Mouse (Mus musculus) gastrocnemius, adult 18-20 months (tissue): ENCODE data around the gene Sec24a. TPM values are rescaled to one million over a fixed set of nuclear protein-coding genes. Genes with fewer than 3 reads are reported as not detected.
A peak's percentile ranks its signal among the peaks of the same experiment; 100 is the strongest.
"Not testable (repeated sequence)": the region's sequence is repeated elsewhere in the genome, so short reads cannot be mapped to it uniquely, and the experiment has no call there.

Source experiments
- DNase-seq: peaks from one replicate; pipeline ENCODE4 v3.0.0; 2021; ENCODE audit warnings: low spot score
- long read RNA-seq, 2 experiments: library from polyadenylated mRNA; stranded (forward); transcript quantifications; one replicate each; pipeline ENCODE4 v2.0.0; 2021
- total RNA-seq, 2 experiments: library from RNA; stranded (reverse); gene quantifications; 2 replicates each; pipeline ENCODE4 v1.2.3; 2021

The Sec24a gene
- 10 to 100 TPM; 32.4 to 42.5 TPM for total RNA-seq
- long read RNA-seq, experiment 1, full-length matches to known transcripts: 7 of 11 reads
- long read RNA-seq, experiment 1, partial matches to known transcripts: 1 of 11 reads
- long read RNA-seq, experiment 1, other reads (novel, unspliced or antisense): 3 of 11 reads
- long read RNA-seq, experiment 2, full-length matches to known transcripts: 6 of 13 reads
- long read RNA-seq, experiment 2, partial matches to known transcripts: 3 of 13 reads
- long read RNA-seq, experiment 2, other reads (novel, unspliced or antisense): 4 of 13 reads

DNA sequence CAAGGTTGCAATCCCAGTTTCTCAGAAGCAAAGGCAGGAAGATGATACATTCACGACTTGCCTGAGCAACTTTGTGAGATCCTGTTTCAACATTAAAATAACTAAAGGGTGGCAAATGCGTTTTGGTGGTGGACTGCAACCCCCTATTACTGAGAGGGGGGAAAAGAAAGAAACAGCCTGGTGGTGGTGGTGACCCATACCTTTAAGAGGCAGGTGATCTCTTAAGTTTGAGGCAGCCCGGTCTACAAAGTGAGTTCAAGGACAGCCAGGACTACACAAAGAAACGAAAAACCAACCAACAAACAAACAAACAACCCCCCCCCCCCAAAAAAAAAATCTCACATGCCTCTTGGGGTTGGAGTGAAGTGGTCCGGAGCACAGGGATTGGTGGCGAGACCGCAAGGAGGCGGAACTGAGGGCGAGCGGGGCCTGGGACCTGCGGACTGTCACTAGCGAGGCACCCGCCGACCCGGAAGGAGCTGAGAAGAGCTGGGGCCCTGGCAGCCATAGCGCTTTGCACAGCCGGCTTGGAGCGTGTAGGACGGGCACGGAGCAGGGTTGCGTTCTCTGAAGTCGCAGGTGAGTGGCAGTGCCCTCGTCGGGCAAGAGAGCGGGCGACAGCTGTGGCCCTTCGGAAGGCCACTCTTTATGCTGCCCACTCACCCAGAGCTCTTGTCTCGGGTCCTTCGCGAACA is at the start of gene Sec24a, which contains the start of gene Sar1b:
Sec24a (minus strand) TSS at position 422 of the 695 bp plus-strand sequence.
Sar1b (plus strand) TSS at position 475 of the 695 bp plus-strand sequence.
- DNase-seq: peak; percentile 86

DNA sequence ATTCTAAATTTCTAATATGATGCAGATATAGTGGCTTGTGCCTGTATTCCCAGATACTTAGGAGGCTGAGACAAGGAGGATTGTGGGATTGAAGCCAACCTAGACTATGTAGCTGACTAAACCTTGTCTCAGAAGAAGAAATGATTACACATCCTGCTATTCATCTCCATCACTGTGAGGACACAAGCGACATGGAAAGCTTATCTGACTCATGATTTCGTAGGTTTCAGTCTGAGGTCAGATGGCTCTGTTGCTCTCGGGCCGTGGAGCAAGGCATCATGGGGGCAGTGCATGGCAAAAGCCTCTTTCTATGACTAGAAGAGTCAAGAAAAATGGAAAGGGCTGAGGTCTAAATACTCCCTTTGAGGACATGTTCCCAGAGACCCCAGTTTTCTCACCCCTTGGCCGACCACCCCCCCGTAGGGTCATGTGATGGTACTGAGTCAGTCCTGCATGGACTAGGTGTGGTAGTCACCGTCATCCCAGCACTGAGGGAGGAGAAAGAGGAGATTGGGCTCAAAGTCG is 48.6 kb upstream of the Sec24a start:
- no peak for DNase-seq

DNA sequence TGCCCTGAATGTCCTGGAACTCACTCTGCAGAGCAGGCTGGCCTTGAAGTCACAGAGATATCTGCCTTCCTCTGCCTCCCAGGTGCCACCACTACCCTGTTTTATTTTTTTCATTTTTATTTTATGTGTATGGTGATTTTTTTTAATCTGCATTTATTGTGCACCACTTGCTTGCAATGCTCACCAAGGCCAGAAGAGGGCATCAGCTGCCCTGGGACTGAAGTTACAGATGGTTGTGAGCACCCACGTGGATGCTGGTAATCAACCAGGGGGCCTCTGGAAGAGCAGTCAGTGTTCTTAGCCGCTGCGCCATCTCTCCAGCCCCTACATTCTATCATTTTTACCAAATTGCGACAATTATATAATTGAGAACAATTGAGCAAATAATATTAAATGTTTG is 47.8 kb upstream of the Sec24a start:
- no peak for DNase-seq

DNA sequence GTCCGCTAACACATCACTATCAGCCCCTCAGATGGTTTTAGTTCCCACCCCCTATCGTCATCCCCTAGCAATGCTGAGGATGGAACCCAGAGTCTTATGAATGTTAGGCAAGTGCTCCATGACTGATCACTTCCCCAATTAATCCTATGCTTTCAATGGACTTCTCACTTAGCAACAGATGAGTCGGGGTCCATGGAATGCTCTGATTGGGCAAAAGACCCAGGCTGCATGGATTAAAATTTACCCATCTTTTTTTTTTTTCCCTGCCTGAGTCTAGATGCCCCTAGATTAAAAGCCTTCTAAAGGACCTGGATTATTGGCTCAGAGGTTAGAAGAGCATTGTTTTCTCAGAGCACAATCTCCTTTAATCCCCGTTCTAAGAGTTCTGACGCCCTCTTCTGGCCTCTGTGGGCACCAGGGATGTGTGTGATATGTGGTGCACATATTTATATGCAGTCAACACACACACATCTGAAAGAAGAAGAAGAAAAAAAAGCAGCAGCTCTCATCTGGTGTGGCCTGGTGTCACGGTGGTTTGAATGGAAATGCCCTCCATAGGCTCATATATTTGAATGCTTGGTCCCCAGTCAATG is 46.3 kb upstream of the Sec24a start:
- DNase-seq: no peak

DNA sequence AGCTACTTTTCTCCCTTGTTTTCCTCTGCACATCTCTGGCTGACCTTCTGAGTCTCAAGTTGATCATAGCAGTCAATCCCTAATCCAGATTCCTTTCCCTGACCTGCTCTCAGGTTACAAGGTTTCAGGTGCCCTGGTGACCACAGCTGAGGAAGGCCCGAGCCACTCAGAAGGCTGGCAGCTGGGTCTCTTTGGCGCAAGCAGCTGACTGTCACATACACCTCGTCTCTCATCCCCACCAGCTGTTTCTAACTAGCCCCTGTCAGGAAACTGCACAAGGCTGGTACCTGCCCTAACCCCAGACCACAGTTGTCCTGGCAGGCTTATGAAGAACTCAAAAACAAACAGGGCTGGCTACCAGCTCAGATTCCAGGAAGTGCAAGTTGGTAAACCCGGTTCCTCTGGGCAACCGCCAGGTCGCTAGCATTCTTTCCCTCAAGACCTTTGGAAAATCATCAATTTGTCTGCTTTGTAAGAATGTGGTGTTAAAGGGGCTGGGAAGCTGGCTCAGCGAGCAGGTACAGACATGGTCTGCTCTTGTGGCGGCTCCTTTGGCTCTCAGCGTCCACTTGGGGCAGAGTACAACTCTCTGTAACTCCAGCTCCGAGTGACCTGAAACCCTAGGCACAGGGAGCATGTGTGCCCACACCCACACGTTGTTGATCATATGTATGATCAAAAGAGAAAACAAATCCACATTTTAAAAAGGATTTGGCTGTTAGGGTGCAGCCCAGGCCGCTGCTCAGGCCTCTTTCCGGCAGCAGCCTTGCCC is 43.9 kb upstream of the Sec24a start:
- DNase-seq: peak; percentile 76

DNA sequence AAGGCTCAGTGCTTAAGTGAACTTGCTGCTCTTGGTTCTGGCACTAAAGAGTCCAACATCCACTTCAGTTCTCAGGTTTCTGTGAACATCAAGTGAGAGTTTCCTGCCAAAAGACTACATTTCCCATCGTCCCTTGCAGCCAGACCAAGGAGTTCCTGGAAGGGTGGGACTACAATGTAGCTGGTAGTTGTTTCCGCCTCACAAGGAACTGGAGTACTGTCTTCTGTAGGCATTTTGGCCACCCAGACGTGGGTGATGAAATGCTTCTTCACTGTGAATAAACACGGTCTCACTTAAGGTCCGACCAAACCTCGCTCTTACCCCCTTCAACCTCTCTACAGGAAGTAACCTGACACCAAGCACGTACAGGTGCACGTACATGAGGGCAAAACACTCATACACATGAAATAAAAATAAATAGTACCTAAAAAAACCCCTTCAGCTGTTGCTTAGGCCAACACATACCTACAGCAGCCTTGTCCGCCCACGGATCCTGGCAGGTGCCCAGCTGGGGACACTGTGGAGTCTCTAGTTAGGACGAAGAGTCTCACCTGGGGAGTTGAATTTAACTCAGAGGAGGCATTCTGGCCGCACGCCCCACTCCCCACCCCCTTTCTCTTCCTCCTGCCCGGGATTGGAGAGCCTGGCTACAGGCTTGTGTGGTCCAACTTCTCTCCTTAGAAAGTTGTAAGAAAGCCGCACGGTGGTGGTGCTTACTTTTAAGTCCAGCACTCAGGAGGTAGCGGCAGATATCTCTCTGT is 42.0 kb upstream of the Sec24a start:
- DNase-seq: peak; percentile 91

DNA sequence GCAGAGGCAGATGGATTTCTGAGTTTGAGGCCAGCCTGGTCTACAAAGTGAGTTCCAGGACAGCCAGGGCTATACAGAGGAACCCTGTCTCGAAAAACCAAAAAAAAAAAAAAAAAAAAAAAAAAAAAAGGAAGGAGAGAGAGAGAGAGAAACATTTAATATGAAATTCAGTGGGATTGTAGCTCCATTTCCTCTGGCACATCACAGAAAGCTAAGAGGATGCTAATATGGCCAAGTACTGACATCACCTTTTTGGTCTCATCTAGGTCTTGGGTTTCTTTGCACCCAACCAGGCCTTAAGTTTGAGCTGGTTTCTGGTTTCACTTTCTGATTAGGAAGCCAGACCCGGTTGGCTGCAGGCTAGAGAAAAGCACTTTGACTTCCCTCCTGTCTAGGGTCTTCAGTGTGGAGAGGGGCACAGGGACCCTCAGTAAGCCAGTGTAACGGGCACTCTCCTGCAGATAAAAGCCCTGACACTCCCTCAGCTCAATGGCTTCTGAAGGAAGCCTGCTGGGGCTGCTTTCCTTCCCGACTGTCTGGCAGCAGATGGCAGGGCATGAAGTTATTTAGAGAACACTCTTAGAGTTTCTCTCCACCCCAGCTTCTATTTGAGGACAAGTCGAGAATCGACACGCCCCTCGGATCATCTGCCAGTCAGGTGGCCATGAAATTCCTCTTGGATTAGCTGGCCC is 37.3 kb upstream of the Sec24a start:
- peak; percentile 68 for DNase-seq

DNA sequence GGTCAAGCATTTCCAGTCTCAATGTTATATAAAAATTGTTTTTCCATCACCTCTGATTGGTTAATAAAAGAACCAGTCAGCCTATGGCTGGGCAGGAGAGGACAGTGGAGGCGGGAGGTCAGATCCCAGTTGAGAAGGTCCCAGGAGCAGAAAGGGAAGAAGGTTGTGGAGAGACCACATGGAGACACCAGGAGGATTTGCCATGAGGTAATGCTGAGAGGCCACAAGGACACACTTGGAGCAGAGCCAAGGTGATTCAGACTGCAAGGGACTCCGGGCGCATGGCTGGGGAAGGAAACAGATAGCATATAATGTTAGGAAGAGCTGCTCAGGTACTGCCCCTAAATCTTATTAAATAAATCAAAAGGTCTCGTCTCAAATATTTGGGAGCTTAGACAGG is 32.8 kb upstream of the Sec24a start:
- no peak for DNase-seq

DNA sequence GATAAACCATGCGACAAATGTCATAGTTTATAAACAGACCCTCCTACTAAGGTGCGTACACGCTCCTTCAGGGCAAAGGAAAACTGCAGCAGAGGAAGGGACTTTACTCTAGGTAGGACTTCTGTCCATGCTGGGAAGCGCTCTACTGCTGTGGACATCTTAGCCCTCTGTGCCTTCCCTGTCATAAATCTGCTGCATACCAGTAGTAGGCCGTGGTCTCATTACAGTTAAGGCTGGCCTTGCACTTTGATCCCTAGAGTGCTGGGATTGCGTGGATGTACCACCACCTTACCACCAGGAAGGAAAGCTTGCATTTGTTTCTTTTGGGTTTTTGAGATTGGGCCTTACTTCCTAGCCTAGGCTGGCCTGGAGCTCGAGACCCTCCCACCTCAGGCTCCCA is 27.2 kb upstream of the Sec24a start:
- no peak for DNase-seq

DNA sequence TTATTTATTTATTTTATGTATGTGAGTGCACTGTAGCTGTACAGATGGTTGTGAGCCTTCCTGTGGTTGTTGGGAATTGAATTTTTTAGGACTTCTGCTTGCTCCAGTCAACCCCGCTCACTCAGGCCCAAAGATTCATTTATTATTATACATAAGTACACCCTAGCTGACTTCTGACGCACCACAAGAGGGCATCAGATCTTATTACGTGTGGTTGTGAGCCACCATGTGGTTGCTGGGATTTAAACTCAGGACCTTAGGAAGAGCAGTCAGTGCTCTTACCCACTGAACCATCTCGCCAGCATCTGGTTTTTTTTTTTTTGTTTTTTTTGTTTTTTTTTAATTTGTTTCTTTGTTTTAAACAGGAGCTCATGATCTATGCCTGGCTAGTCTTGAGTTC is 26.3 kb upstream of the Sec24a start:
- DNase-seq: not testable (repeated sequence)

DNA sequence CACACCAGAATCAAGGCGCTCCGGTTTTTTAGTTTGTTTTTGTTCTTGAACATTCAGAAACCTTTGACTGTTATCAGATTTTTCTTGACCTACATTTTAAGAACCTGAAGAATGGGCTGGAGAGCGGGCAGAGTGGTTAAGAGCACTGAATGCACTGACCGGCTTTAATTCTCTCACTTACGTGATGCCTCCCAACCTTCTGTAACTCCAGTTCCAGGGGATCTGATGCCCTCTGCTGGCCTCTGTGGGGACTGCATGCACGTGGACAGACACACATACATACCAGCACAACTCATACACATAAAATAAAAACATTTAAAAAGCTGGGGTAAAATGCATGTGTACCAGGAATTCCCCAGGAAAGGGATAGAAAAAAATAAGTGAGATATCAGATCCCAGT is 22.5 kb upstream of the Sec24a start:
- peak; percentile 45 for DNase-seq

DNA sequence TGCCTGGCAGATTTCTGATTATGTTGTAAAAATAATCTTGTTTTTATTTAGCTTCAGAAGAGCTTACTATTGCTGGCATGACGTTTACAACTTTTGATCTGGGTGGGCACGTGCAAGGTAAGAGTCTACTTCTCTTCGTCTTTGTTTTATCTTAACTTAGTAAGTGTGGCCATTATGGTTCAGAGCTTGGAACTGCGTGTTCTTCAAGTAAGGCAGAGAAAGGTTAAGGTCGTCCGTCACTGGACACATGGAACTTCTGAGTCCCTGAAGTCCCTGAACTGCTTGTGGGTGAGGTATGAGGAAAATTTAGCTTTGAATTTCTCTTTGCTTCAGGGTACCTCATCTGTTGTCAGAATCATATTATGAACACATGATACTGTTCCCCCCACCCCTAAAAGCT is 19.3 kb upstream of the Sec24a start:
- DNase-seq: no peak

DNA sequence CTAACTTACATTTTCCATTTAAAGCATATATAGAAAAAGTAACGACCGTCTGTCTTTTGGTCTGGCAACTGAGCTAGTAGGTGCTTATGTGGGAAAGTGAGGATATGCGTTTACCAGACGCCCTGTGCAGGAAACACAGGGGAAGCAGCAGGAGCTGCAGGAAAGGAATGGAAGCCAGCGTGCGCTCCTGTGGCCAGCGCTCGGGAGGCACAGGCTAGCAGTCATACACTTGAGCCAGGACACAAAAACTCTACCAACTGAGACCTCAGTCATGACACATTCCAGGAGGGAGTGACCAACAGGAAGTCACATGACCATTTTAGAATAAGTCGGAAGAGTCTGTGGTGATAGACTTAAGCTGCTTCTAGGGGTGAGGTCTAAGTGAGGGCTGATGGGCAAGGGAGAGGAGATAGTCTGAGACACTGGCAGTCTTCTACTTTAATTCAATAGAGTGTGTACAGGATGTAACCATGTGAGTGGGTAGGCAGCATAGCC is 17.4 kb upstream of the Sec24a start:
- DNase-seq: no peak

DNA sequence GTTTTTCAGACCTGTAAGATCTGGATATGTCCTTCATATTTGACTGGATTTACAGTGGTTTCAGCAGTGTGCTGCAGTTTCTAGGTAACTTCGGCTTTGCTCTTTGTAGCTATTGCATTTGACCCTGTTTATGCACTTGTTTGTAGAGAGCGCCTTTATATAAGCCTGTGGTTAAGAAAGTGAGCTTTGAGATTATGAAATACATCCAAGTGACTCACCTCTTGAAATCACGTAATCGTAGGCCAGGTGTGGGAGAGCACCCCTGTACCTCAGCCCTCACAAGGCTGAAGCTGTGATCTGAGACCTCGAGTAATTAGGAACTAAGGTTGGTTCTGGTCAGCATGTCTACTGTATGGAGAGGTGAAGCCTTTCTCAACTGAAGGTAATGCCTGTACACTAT is 14.0 kb upstream of the Sec24a start:
- DNase-seq: no peak

DNA sequence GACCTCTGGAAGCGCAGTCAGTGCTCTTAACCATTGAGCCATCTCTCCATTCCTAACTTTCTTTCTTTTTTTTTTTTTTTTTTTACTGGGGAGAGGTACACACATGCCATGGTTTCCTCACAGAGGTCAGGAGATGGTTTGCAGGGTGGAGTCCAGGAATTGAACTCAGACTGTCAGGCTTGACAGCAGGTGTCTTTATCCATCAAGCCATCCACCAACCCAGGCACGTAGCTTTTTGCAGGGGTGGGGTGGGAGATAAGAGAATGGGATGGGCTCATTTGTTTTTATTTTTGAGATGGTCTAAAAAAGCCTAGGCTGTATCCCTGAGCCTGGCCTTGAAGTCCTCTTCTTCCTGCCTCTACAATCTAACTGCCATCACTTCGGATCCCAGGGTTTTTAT is 12.1 kb upstream of the Sec24a start:
- no peak for DNase-seq

DNA sequence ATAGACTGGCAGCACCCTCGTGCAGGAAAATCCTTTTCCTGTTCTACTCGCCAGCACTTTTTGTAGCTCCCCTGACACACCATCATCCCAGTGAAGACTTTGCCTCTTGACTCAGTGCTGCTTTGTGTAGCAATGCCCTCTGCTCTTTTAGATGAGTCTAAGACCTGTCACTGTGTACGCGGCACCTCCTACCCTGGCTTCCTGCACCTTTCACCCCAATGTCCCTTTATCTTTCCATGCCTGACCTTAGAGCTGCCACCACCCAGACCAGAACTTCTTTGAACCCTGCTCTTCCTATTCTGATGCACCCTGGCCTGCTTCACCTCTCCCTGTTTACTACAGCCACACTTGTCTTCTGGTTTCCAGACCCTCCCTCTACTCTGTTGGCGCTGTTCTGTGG is 4.9 kb upstream of the Sec24a start:
- peak; percentile 31 for DNase-seq

DNA sequence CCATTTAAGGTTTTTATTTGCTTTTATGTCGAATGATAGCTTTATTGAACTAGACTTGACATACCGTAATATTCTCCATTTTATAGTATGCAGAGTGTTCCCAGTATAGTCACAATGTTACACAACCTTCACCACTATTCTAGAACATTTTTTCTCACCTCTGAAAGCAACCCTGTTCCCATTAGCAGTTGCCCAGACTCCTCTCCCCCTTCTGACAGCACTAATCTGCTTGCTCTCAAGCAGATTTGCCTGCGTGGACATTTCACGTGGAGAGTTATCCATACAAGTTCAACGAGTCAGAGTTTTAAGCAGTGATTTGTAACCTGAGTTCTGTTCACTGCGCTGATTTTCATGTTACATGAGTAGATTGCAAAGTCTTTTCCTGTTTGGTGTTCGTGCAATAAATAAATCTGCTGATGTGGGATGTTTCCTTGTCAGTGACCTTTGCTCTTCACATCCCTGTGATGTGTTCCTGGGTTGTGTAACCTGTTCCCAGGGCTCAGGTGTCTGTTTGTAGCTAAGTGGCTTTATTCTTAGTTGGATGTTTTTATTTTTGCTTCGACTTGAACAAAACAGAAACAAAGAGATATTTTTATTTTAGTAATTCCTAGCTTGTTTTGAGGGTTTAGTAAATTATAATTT is 4.3 kb upstream of the Sec24a start:
- DNase-seq: peak; percentile 78

DNA sequence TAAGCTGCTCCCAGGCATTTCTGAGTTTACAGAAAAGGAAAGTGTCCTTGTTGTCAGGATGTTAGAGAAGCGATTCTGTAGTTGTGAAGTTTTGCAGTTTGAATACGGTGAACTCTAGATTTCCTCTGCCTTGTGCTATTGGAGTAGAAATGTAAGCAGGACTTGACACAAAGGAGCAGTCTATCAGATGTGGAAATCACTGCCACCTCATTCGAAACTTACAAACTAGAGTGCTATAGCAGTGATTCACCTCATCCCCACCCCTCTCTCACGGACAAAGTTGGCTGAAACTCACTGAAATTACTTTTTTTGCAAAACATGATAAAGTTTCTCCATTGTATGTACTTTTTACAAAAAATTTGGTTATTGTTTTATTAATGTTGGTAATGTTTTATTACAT is 1.4 kb upstream of the Sec24a start:
- DNase-seq: no peak

DNA sequence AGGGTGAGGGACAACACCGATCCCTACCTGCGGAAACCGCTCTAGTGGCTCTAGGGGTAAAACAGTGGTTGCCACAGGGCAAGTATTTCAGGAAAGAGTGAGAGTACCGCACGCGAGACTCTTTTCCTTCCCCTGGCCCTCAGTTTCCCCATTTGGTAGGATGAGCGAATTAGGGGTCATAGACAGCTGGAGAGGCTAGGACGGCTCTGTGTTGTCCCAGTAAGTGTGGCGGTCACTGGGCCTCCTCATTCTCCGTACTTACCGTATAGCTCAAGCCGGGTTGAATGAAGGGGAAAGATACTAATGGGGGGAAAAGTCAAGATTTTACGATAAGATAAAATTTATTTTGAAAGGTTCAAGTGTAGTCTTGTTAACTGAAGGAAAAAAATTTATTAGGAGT is 521 bp upstream of the Sec24a start:
- no peak for DNase-seq

DNA sequence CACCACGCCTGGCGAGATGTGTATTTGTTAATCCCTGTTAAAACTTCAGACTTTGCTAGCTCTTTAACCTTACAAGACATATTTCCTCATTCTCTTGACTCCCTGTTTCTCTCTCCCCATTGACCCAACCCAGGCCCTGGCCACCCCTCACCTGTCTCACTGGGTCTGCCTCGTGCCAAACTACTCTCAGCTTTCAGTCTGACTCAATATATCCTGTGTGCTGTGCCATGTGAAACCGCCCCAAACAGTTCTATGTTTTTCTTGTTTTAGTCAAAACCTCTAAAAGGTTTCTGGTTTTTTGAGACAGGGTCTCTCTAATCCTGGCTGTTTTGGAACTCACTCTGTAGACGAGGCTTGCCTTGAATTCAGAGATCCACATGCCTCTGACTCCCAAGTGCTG is 2.2 kb downstream of the Sec24a start:
- DNase-seq: no peak
